Mouse (Mus musculus): ENCODE data around the gene Hddc3. TPM values are rescaled to one million over a fixed set of nuclear protein-coding genes. Genes with fewer than 3 reads are reported as not detected.
A peak's percentile ranks its signal among the peaks of the same experiment; 100 is the strongest.
"Not testable (repeated sequence)": the region's sequence is repeated elsewhere in the genome, so short reads cannot be mapped to it uniquely, and the experiment has no call there.

The Hddc3 gene
- polyA plus RNA-seq, 1 experiment from 2014 or later: 25.6 TPM

DNA sequence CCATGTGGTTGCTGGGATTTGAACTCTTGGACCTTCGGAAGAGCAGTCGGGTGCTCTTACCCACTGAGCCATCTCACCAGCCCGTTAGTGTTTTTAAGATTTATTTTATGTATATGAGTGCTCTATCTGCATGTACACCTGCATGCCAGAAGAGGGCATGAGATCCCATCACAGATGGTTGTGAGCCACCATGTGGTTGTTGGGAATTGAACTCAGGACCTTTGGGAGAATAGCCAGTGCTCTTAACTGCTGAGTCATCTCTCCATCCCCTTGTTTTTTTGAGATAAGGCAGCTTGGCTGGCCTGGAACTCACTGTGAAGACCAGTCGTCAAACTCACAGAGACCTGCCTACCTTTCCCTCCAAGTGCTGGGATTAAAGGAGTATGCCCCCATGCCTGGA lies 53.5 kb downstream of the Hddc3 start:
- not testable (repeated sequence) for DNase-seq (ENCODE audit: low spot score); H3K27ac ChIP-seq; H3K4me3 ChIP-seq; H3K27me3 ChIP-seq (ENCODE audit: low read depth, poor library complexity, severe bottlenecking); H3K9me3 ChIP-seq (replicated peaks)
- 93% methylated on average over 4 of the region's 4 CpGs for WGBS
- Histone ChIP-seq H3K4me1 (peaks cover 30% of the 10 kb centered on the region), H3K36me3 (peaks cover 69% of the 10 kb centered on the region)

DNA sequence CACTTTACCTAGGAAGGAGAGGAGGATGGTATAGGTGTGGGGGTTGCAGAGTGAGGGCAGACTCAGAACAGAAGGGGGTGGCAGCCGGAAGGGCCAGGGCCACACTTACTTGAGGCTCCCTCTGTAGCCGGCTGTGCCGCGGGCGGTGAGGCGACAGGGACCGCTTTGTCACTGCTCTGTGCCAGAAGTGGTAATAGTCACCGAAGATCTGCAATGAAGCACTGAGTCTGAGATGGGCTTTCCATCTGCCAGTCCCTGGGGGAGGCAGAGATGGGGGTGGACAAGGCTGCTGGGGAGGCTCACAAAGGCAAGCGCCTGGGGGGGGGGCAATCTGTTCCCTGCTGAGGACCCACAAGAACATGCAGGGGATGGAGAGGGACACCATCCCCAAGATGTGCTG lies 55.1 kb downstream of the Hddc3 start:
- Histone ChIP-seq H3K27me3 (ENCODE audit: low read depth, poor library complexity, severe bottlenecking) (no peaks in the 10 kb centered on the region), H3K4me3 (no peak overlapping the region), H3K9me3 (replicated peaks) (no peaks in the 10 kb centered on the region), H3K36me3 (peaks cover 54% of the 10 kb centered on the region), H3K27ac (no peak overlapping the region; the same call in 1 of the 2 replicates), H3K4me1 (peaks cover 37% of the 10 kb centered on the region)
- DNase-seq (ENCODE audit: low spot score): no peak
- WGBS: 93% methylated on average over 9 of the region's 9 CpGs

- H3K36me3 ChIP-seq: peaks cover 45% of the 10 kb centered on the region
- H3K27me3 ChIP-seq (ENCODE audit: low read depth, poor library complexity, severe bottlenecking): 0 out of 2 replicates have a peak, but pooled peaks cover 5% of the 10 kb centered on the region
- H3K4me3 ChIP-seq: no peak overlapping the region
- 73% methylated on average over 9 of the region's 9 CpGs for WGBS
- peaks cover 37% of the 10 kb centered on the region for H3K4me1 ChIP-seq
- no peaks in the 10 kb centered on the region for H3K9me3 ChIP-seq (replicated peaks)
- H3K27ac ChIP-seq: peak overlapping the region; percentile 54
- no peak for DNase-seq (ENCODE audit: low spot score)
These were observed 55.9 kb downstream of the Hddc3 start for GRCm38 (mm10) chr7:80398654-80399444.

DNA sequence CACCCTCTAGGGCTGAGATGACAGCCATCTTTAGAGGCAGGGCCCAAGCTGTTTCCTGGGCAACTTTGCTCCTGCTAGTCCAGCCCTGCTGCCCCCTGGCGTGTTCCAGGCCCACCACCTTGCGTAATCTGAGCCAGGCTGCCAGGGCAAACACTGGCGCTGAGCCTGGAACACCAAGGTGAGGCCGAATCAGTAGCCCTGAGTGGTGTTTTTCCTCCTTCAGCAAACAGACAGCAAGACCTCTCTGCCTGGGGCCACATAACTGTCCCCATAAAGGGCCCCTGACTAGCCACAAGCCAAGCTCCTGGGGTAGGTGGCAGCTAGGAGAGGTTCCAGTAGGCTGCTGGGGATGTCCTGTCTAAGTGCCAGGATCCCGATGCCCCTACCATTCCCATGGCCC lies 57.2 kb downstream of the Hddc3 start:
- 50% methylated on average over 5 of the region's 5 CpGs for whole genome bisulfite sequencing
- Histone ChIP-seq H3K4me3 (peak overlapping the region; percentile 11; the same call in 1 of the 2 replicates), H3K36me3 (peaks cover 36% of the 10 kb centered on the region), H3K27ac (peak overlapping the region; percentile 96; the same call in 1 of the 2 replicates), H3K4me1 (peaks cover 37% of the 10 kb centered on the region), H3K27me3 (ENCODE audit: low read depth, poor library complexity, severe bottlenecking) (peaks cover 16% of the 10 kb centered on the region), H3K9me3 (replicated peaks) (no peaks in the 10 kb centered on the region)
- no peak for DNase-seq (ENCODE audit: low spot score)

Other genes with a start within 250 kb of the Hddc3 start
- gene Idh2, start 227.7 kb upstream of the Hddc3 start, polyA plus RNA-seq (2016; fragmentation: Nextera tagmentation; extraction: Ambion mirVana): 533 and 582 TPM in 2 replicates
- gene Sema4b, start 156.3 kb upstream of the Hddc3 start, polyA plus RNA-seq (2016; fragmentation: Nextera tagmentation; extraction: Ambion mirVana): 8.1 and 9.9 TPM in 2 replicates
- 68.6 and 75.3 TPM in 2 replicates for gene Cib1, start 110.3 kb upstream of the Hddc3 start, polyA plus RNA-seq (2016; fragmentation: Nextera tagmentation; extraction: Ambion mirVana)
- 7.2 and 7.5 TPM in 2 replicates for gene Gdpgp1, start 110.2 kb upstream of the Hddc3 start, polyA plus RNA-seq (2016; fragmentation: Nextera tagmentation; extraction: Ambion mirVana)
- gene Ttll13, start 96.7 kb upstream of the Hddc3 start, polyA plus RNA-seq (2016; fragmentation: Nextera tagmentation; extraction: Ambion mirVana): 0.50 and 0.61 TPM in 2 replicates
- 42.5 and 45.7 TPM in 2 replicates for gene Ngrn, start 81.9 kb upstream of the Hddc3 start, polyA plus RNA-seq (2016; fragmentation: Nextera tagmentation; extraction: Ambion mirVana)
- gene Vps33b, start 73.5 kb upstream of the Hddc3 start, polyA plus RNA-seq (2016; fragmentation: Nextera tagmentation; extraction: Ambion mirVana): 15.2 and 17.9 TPM in 2 replicates
- gene Prc1, start 48.7 kb upstream of the Hddc3 start, polyA plus RNA-seq (2016; fragmentation: Nextera tagmentation; extraction: Ambion mirVana): 160 and 172 TPM in 2 replicates
- gene Rccd1, start 18.6 kb upstream of the Hddc3 start, polyA plus RNA-seq (2016; fragmentation: Nextera tagmentation; extraction: Ambion mirVana): 11.6 and 12.0 TPM in 2 replicates
- gene Unc45a, start 2.1 kb upstream of the Hddc3 start, polyA plus RNA-seq (2016; fragmentation: Nextera tagmentation; extraction: Ambion mirVana): 51.8 and 53.3 TPM in 2 replicates
- 19.7 and 23.1 TPM in 2 replicates for gene Man2a2, start 28.3 kb downstream of the Hddc3 start, polyA plus RNA-seq (2016; fragmentation: Nextera tagmentation; extraction: Ambion mirVana)
- 7.6 and 13.2 TPM in 2 replicates for gene Fes, start 44.8 kb downstream of the Hddc3 start, polyA plus RNA-seq (2016; fragmentation: Nextera tagmentation; extraction: Ambion mirVana)
- 8.8 and 9.4 TPM in 2 replicates for gene Furin, start 62.3 kb downstream of the Hddc3 start, polyA plus RNA-seq (2016; fragmentation: Nextera tagmentation; extraction: Ambion mirVana)
- gene Blm, start 192.0 kb downstream of the Hddc3 start, polyA plus RNA-seq (2016; fragmentation: Nextera tagmentation; extraction: Ambion mirVana): 54.5 and 58.2 TPM in 2 replicates

Data from limb, embryonic 10.5 days (tissue).